Mouse (Mus musculus) adrenal gland, postnatal 4 days (tissue): ENCODE data around the gene Tmem176a. TPM values are rescaled to one million over a fixed set of nuclear protein-coding genes. Genes with fewer than 3 reads are reported as not detected.

ENCODE experiments used
- DNase-seq, 2 experiments: peaks; one replicate each; pipeline ENCODE4 v3.0.0; 2021 to 2022; ENCODE audit warnings: low spot score in 2 of 2, mixed read lengths in 2 of 2
- total RNA-seq, 2 experiments: library from RNA; stranded (reverse); gene quantifications; 2 replicates each; pipeline ENCODE4 v1.2.3; 2021

The Tmem176a gene
- total RNA-seq, 2 experiments from 2014 or later: 194 to 220 TPM

- no peak for DNase-seq
Measured at GRCm38 (mm10) chr6:48875515-48875914, 34.8 kb downstream of the Tmem176a start.

- DNase-seq: no peak
Measured at GRCm38 (mm10) chr6:48876510-48877135, 35.9 kb downstream of the Tmem176a start.

- no peak for DNase-seq
Measured at GRCm38 (mm10) chr6:48894203-48894602, 53.5 kb downstream of the Tmem176a start.

GRCm38 (mm10) chr6:48894938-48895818 lies 54.5 kb downstream of the Tmem176a start:
- DNase-seq: no peak

GRCm38 (mm10) chr6:48895941-48896340 lies 55.2 kb downstream of the Tmem176a start:
- no peak for DNase-seq

Other genes with a start within 250 kb of the Tmem176a start
- 10 to 100 TPM; 59.7 to 61.5 TPM for gene Repin1, start 247.0 kb upstream of the Tmem176a start, total RNA-seq
- gene Gm44965, start 247.0 kb upstream of the Tmem176a start, total RNA-seq: 1 to 10 TPM in 1 of 2 experiments, not detected in 1; 2.0 TPM
- 10 to 100 TPM in 1 of 2 experiments, 1 to 10 TPM in 1; 7.8 to 10.0 TPM for gene Zfp775, start 238.9 kb upstream of the Tmem176a start, total RNA-seq
- 1 to 10 TPM; 2.1 to 3.3 TPM for gene AI854703, start 214.2 kb upstream of the Tmem176a start, total RNA-seq
- gene Gimap8, start 193.7 kb upstream of the Tmem176a start, total RNA-seq: 10 to 100 TPM; 10.8 to 12.0 TPM
- 1 to 10 TPM; 7.2 to 9.3 TPM for gene Gimap9, start 164.8 kb upstream of the Tmem176a start, total RNA-seq
- 10 to 100 TPM; 40.8 to 48.9 TPM for gene Gimap4, start 156.4 kb upstream of the Tmem176a start, total RNA-seq
- 10 to 100 TPM; 70.3 to 72.9 TPM for gene Gimap6, start 132.7 kb upstream of the Tmem176a start, total RNA-seq
- gene Gm28053, start 122.3 kb upstream of the Tmem176a start, total RNA-seq: 1 to 10 TPM; 2.8 to 6.3 TPM
- not detected for gene Gimap7, start 122.3 kb upstream of the Tmem176a start, total RNA-seq
- 10 to 100 TPM; 16.3 to 18.0 TPM for gene Gimap1, start 101.9 kb upstream of the Tmem176a start, total RNA-seq
- gene Gimap5, start 94.7 kb upstream of the Tmem176a start, total RNA-seq: 10 to 100 TPM; 19.9 to 24.1 TPM
- gene Gimap3, start 70.1 kb upstream of the Tmem176a start, total RNA-seq: 1 to 10 TPM in 1 of 2 experiments, under 1 TPM in 1; 0.81 to 1.2 TPM
- gene Tmem176b, start 577 bp downstream of the Tmem176a start, total RNA-seq: 100 to 1,000 TPM; 443 to 458 TPM
- under 1 TPM; 0.14 to 0.76 TPM for gene Aoc1, start 32.0 kb downstream of the Tmem176a start, total RNA-seq
- not detected for gene 1600015I10Rik, start 89.0 kb downstream of the Tmem176a start, total RNA-seq
- gene Doxl2, start 134.0 kb downstream of the Tmem176a start, total RNA-seq: not detected
- under 1 TPM in 1 of 2 experiments, not detected in 1; 0.11 TPM for gene Svs1, start 145.9 kb downstream of the Tmem176a start, total RNA-seq
- 1 to 10 TPM in 1 of 2 experiments, under 1 TPM in 1; 0.92 to 1.1 TPM for gene Gpnmb, start 195.6 kb downstream of the Tmem176a start, total RNA-seq
- gene Malsu1, start 232.9 kb downstream of the Tmem176a start, total RNA-seq: 10 to 100 TPM; 56.4 to 61.1 TPM